Mouse (Mus musculus): ENCODE measurements around the gene Gbx1.
A peak's percentile ranks its signal among the peaks of the same experiment; 100 is the strongest.

Gene Gbx1

GRCm38 (mm10) chr5:24475476-24476241 is 51.3 kb downstream of the Gbx1 start:
- no peak for DNase-seq (ENCODE audit: low spot score)

DNA sequence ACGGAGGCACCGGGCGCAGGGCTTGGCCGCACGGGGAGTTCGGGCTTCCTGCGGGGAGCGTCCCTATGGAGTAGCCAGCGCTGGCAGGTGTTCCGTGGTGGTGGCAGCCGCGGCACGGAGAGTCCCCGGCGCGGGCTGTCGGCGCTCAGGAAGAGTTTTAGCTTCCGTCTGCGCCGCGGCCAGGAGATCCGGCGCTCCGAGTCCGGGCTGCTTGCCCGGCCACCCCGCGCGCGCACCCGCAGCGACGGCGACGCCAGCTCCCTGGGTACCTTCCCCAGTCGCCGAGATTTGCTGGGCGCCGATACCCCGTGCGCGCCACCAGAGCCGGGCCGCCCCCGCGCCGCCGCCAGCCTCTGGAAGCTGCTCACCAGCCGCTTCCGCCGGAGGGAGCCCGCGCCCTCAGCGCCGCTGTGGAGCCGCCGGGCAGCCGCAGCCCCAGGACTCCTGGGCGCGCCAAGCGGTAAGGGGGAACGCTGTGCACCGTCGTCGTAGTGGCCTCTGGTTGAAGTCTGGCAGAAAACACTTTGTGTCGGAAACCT is 52.2 kb downstream of the Gbx1 start:
- peak; percentile 36 for DNase-seq (ENCODE audit: low spot score)

DNA sequence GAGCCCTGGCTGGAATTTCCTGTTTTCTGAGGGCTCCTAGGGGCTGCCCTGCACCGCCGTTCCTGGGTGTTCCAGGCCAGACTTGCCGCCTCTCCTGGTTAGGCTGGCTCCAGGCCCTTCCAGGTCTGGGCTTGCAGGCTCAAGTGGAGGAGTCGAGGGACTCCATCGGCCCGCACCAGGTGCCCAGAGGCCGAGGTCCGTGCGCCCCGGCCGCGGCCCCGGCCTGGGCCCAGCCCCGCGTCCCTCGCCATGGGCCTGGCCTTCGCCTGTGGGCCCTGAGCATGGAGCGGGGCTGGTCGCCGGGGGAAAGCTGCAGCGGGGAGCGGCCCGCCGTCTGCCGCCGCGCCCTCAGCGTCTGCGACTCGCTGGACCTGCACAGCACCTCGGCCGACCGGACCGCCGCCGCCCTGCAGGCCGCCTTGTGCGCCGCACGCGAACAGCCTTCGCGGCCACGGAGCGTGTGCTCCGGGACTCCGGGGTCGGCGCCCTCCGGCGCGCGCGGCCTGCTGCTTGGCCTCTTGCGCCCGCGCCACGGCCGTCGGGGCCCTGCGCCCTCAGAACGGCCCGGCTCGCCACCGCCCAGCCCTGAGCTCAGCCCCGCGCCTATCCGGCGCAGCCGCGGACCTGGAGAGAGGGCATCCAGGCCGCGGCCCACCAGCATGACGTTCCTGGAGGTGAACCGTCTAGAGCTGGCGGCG is 52.8 kb downstream of the Gbx1 start:
- peak; percentile 67 for DNase-seq (ENCODE audit: low spot score)

- peak; percentile 72 for DNase-seq (ENCODE audit: low spot score)
Measured at GRCm38 (mm10) chr5:24472884-24473619, 54.0 kb downstream of the Gbx1 start.

GRCm38 (mm10) chr5:24470600-24470999 is 56.4 kb downstream of the Gbx1 start:
- peak; percentile 64 for DNase-seq (ENCODE audit: low spot score)

GRCm38 (mm10) chr5:24466762-24467161 is 60.2 kb downstream of the Gbx1 start:
- DNase-seq (ENCODE audit: low spot score) = no peak

DNA sequence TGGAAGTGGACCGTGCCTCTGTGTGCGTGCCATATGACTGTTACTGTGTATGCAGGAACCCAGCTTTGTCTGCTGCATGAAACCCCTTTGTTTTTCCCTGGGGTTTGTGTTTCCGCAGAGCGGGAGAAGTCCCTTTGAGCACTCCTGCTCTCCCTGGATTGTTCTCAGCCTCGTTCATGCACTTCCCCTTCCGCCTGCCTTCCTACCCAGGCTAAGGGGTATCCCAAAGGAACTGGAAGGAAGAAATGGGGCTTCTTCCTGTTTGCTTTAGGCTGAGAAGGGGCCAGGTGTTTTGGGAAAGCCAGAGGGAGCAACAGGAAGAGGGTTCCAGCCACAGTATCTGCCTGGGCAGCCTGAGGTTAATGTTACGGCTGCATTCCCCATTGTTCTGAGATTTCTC is 71.4 kb downstream of the Gbx1 start:
- no peak for DNase-seq (ENCODE audit: low spot score)

GRCm38 (mm10) chr5:24455076-24455475 is 71.9 kb downstream of the Gbx1 start:
- no peak for DNase-seq (ENCODE audit: low spot score)

DNA sequence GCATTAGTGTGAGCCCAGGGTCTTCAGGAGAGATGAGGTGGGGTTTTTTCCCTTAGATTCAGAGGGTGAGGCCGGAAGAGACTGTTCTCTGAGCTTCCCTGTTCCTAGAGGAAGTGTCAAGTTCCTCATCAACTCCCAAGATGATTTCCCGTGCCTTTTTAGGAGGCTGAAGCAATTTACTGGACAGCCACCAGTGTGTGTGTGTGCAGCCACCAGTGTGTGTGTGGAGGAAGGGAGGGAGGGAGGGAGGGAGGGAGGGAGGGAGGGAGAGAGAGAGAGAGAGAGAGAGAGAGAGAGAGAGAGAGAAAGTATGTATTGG is 73.1 kb downstream of the Gbx1 start:
- no peak for DNase-seq (ENCODE audit: low spot score)

- no peak for DNase-seq (ENCODE audit: low spot score)
Measured at GRCm38 (mm10) chr5:24453283-24453984, 73.6 kb downstream of the Gbx1 start.

Data from yolk sac, embryonic 10.5 days (tissue).